Mouse (Mus musculus): ENCODE data around the gene Wscd2. TPM values are rescaled to one million over a fixed set of nuclear protein-coding genes. Genes with fewer than 3 reads are reported as not detected.

The Wscd2 gene
- total and polyA plus RNA-seq, 3 experiments = not detected

- Histone ChIP-seq H3K4me3 (ENCODE audit: control insufficient read depth in 1 of 2, insufficient read depth in 1 of 2, low read depth in 2 of 2, low read length in 2 of 2) (no peak overlapping the region), H3K9ac (ENCODE audit: control insufficient read depth, low read depth, low read length, poor library complexity, severe bottlenecking) (no peak overlapping the region), H3K27ac (ENCODE audit: control insufficient read depth, low read depth, low read length) (no peak overlapping the region), H3K27me3 (ENCODE audit: control insufficient read depth in 1 of 2, insufficient read depth in 2 of 2, low read length in 2 of 2) (no peaks in the 10 kb centered on the region), H3K9me3 (replicated peaks; ENCODE audit: insufficient read depth, low read length) (no peaks in the 10 kb centered on the region), H3K79me2 (ENCODE audit: control insufficient read depth, insufficient read depth, low read length, poor library complexity) (no peaks in the 10 kb centered on the region), H3K36me3 (ENCODE audit: control insufficient read depth in 1 of 2, insufficient read depth in 2 of 2, low read length in 2 of 2) (no peaks in the 10 kb centered on the region), H3K4me1 (ENCODE audit: control insufficient read depth in 1 of 2, insufficient read depth in 2 of 2, low read length in 2 of 2) (no peaks in the 10 kb centered on the region)
- TF ChIP-seq SMC3 (IDR thresholded peaks at IDR 0.05; ENCODE audit: low read depth, low read length) = no peak
- no peak for TF ChIP-seq MXI1 (IDR thresholded peaks at IDR 0.05; ENCODE audit: low read depth, low read length)
- TF ChIP-seq TAL1 (IDR thresholded peaks at IDR 0.05; ENCODE audit: low read length) = no peak
- no peak for TF ChIP-seq POLR2AphosphoS2 (IDR thresholded peaks at IDR 0.05; ENCODE audit: low read length)
- TF ChIP-seq UBTF (IDR thresholded peaks at IDR 0.05; ENCODE audit: borderline replicate concordance, insufficient read depth, low read depth, low read length) = no peak
- TF ChIP-seq CHD1 (IDR thresholded peaks at IDR 0.05; ENCODE audit: low read depth, low read length) = no peak
- no peak for TF ChIP-seq RAD21 (IDR thresholded peaks at IDR 0.05; ENCODE audit: low read depth, low read length)
- TF ChIP-seq POLR2AphosphoS5 (IDR thresholded peaks at IDR 0.05; ENCODE audit: borderline replicate concordance, low read depth, low read length) = no peak
- TF ChIP-seq ZC3H11A (IDR thresholded peaks at IDR 0.05; ENCODE audit: low read depth, low read length) = no peak
- TF ChIP-seq TCF12 (IDR thresholded peaks at IDR 0.05; ENCODE audit: low read depth, low read length) = no peak
- TF ChIP-seq EP300 (IDR thresholded peaks at IDR 0.05; ENCODE audit: low read depth in 1 of 2, low read length in 2 of 2) = no peak
- no peak for TF ChIP-seq CTCF (IDR thresholded peaks at IDR 0.05 in 2 of 3, conservative IDR thresholded peaks at IDR 0.05 in 1 of 3; ENCODE audit: control insufficient read depth in 1 of 3, insufficient read depth in 1 of 3, low read depth in 2 of 3, low read length in 3 of 3, poor library complexity in 1 of 3, severe bottlenecking in 1 of 3)
- TF ChIP-seq ZMIZ1 (IDR thresholded peaks at IDR 0.05; ENCODE audit: low read depth, low read length) = no peak
- TF ChIP-seq NRF1 (IDR thresholded peaks at IDR 0.05; ENCODE audit: insufficient read depth, low read depth, low read length, poor library complexity, severe bottlenecking) = no peak
- no peak for TF ChIP-seq ELF1 (IDR thresholded peaks at IDR 0.05; ENCODE audit: low read depth, low read length)
- DNase-seq (ENCODE audit: low read depth, low spot score) = no peak
Measured at GRCm38 (mm10) chr5:113600181-113600580, 110.0 kb downstream of the Wscd2 start.

- DNase-seq (ENCODE audit: low read depth, low spot score) = no peak
- Histone ChIP-seq H3K4me3 (ENCODE audit: control insufficient read depth in 1 of 2, insufficient read depth in 1 of 2, low read depth in 2 of 2, low read length in 2 of 2) (no peak overlapping the region), H3K36me3 (ENCODE audit: control insufficient read depth in 1 of 2, insufficient read depth in 2 of 2, low read length in 2 of 2) (no peaks in the 10 kb centered on the region), H3K4me1 (ENCODE audit: control insufficient read depth in 1 of 2, insufficient read depth in 2 of 2, low read length in 2 of 2) (no peaks in the 10 kb centered on the region), H3K79me2 (ENCODE audit: control insufficient read depth, insufficient read depth, low read length, poor library complexity) (no peaks in the 10 kb centered on the region), H3K27ac (ENCODE audit: control insufficient read depth, low read depth, low read length) (no peak overlapping the region), H3K27me3 (ENCODE audit: control insufficient read depth in 1 of 2, insufficient read depth in 2 of 2, low read length in 2 of 2) (no peaks in the 10 kb centered on the region), H3K9ac (ENCODE audit: control insufficient read depth, low read depth, low read length, poor library complexity, severe bottlenecking) (no peak overlapping the region), H3K9me3 (replicated peaks; ENCODE audit: insufficient read depth, low read length) (no peaks in the 10 kb centered on the region)
- TF ChIP-seq SMC3 (IDR thresholded peaks at IDR 0.05; ENCODE audit: low read depth, low read length) (no peak), CTCF (IDR thresholded peaks at IDR 0.05 in 2 of 3, conservative IDR thresholded peaks at IDR 0.05 in 1 of 3; ENCODE audit: control insufficient read depth in 1 of 3, insufficient read depth in 1 of 3, low read depth in 2 of 3, low read length in 3 of 3, poor library complexity in 1 of 3, severe bottlenecking in 1 of 3) (no peak), E2F4 (IDR thresholded peaks at IDR 0.05; ENCODE audit: borderline replicate concordance, low read depth, low read length) (no peak), NELFE (IDR thresholded peaks at IDR 0.05; ENCODE audit: low read depth, low read length) (no peak), BHLHE40 (IDR thresholded peaks at IDR 0.05; ENCODE audit: borderline replicate concordance, low read depth, low read length) (no peak), ZNF384 (IDR thresholded peaks at IDR 0.05; ENCODE audit: low read depth, low read length) (no peak), TBP (IDR thresholded peaks at IDR 0.05; ENCODE audit: low read depth, low read length) (no peak)
Measured at GRCm38 (mm10) chr5:113600803-113601202, 110.7 kb downstream of the Wscd2 start.
